Comparison of ENCODE assay signal across 22 mouse cellular contexts in genomic region chr4:124738783-124739182, GRCm38 (mm10). TPM values are rescaled to one million over a fixed set of nuclear protein-coding genes. Genes with fewer than 3 reads are reported as not detected.
A peak's percentile ranks its signal among the peaks of the same experiment; 100 is the strongest.
DNase-seq lines count a peak whose midpoint lies in the region; ATAC-seq and TF ChIP-seq lines count a peak whose summit lies in the region.
"Had no signal": no experiment of that assay in that cellular context is flagged by ENCODE, and none has a peak within 500 bp of the region (broad histone marks: within the 10 kb centered on the region; RNA-seq: fewer than 3 reads in every experiment).

No protein-coding gene starts in this region.

- no peak overlapping the region; the same call in 1 of the 2 replicates for H3K9ac ChIP-seq in stomach, postnatal 0 days (ENCODE audit: low read length)
- H3K9ac ChIP-seq: embryonic facial prominence, embryonic 12.5 days; forebrain, embryonic 13.5 days; forebrain, embryonic 15.5 days; forebrain, postnatal 0 days had no signal

- H3K27me3 ChIP-seq in megakaryocyte, embryonic 14.5 days (replicated peaks), result no peaks in the 10 kb centered on the region
- H3K27me3 ChIP-seq in testis, adult 2 months (ENCODE audit: control insufficient read depth, insufficient read depth, low read length), result no peaks in the 10 kb centered on the region
- H3K27me3 ChIP-seq in stomach, postnatal 0 days (ENCODE audit: control insufficient read depth, insufficient read depth, low read length), result no peaks in the 10 kb centered on the region
- H3K27me3 ChIP-seq: embryonic facial prominence, embryonic 12.5 days; forebrain, embryonic 13.5 days; forebrain, embryonic 15.5 days had no signal

- H3K9me3 ChIP-seq in megakaryocyte, embryonic 14.5 days, result no peaks in the 10 kb centered on the region
- H3K9me3 ChIP-seq in stomach, postnatal 0 days (ENCODE audit: control insufficient read depth, low read length), result no peaks in the 10 kb centered on the region
- H3K9me3 ChIP-seq: embryonic facial prominence, embryonic 10.5 days; embryonic facial prominence, embryonic 12.5 days; forebrain, embryonic 13.5 days; forebrain, embryonic 15.5 days had no signal

- no peak overlapping the region for H3K4me2 ChIP-seq in stomach, postnatal 0 days (replicated peaks; ENCODE audit: low read depth)
- H3K4me2 ChIP-seq: embryonic facial prominence, embryonic 12.5 days; forebrain, embryonic 13.5 days; forebrain, embryonic 15.5 days had no signal

- TF ChIP-seq EP300 in stomach, postnatal 0 days (optimal IDR thresholded peaks at IDR 0.05), result no peak

- TF ChIP-seq CTCF in testis, adult 2 months (IDR thresholded peaks at IDR 0.05; ENCODE audit: control insufficient read depth, insufficient read depth, insufficient replicate concordance, low read depth, low read length), result no peak
- no peak for TF ChIP-seq CTCF in stomach, postnatal 0 days (IDR thresholded peaks at IDR 0.05; ENCODE audit: low read depth)

- H3K4me1 ChIP-seq in megakaryocyte, embryonic 14.5 days, result peaks cover 69% of the 10 kb centered on the region
- peaks cover 7% of the 10 kb centered on the region for H3K4me1 ChIP-seq in testis, adult 2 months (ENCODE audit: control insufficient read depth, insufficient read depth, low read length)
- no peaks in the 10 kb centered on the region for H3K4me1 ChIP-seq in brown adipose tissue, adult 24 weeks (ENCODE audit: control insufficient read depth, insufficient read depth, insufficient read length, low read length)
- no peaks in the 10 kb centered on the region for H3K4me1 ChIP-seq in stomach, postnatal 0 days (replicated peaks; ENCODE audit: control insufficient read depth, insufficient read depth)

- H3K36me3 ChIP-seq in megakaryocyte, embryonic 14.5 days (replicated peaks; ENCODE audit: low read length), result peaks cover 12% of the 10 kb centered on the region
- H3K36me3 ChIP-seq in testis, adult 2 months (ENCODE audit: control insufficient read depth, insufficient read depth, low read length), result no peaks in the 10 kb centered on the region
- H3K36me3 ChIP-seq in stomach, postnatal 0 days (ENCODE audit: control insufficient read depth, insufficient read depth, low read length), result no peaks in the 10 kb centered on the region
- H3K36me3 ChIP-seq: forebrain, embryonic 15.5 days had no signal

- 60% methylated on average over 1 of the region's 1 CpGs for WGBS in stomach, postnatal 0 days

- peak overlapping the region; percentile 67 for H3K4me3 ChIP-seq in megakaryocyte, embryonic 14.5 days (replicated peaks)
- H3K4me3 ChIP-seq in testis, adult 2 months (ENCODE audit: control insufficient read depth, low read depth, low read length), result no peak overlapping the region
- no peak overlapping the region for H3K4me3 ChIP-seq in brown adipose tissue, adult 24 weeks (ENCODE audit: insufficient read depth, low read depth, low read length)
- H3K4me3 ChIP-seq in stomach, postnatal 0 days (ENCODE audit: low read depth, low read length), result no peak overlapping the region
- H3K4me3 ChIP-seq: embryonic facial prominence, embryonic 10.5 days; embryonic facial prominence, embryonic 12.5 days; forebrain, embryonic 13.5 days; forebrain, embryonic 15.5 days had no signal

- ATAC-seq in megakaryocyte, adult 5-6 weeks (ENCODE audit: poor library complexity, severe bottlenecking), result no peak
- ATAC-seq in stomach, postnatal 0 days (ENCODE audit: low FRiP score, low TSS enrichment), result no peak
- ATAC-seq: CD4-positive, CD25-positive, alpha-beta regulatory T cell, adult 4 months; forebrain, embryonic 13.5 days; forebrain, embryonic 15.5 days; forebrain, postnatal 0 days had no signal

- TF ChIP-seq POLR2A in testis, adult 2 months (IDR thresholded peaks at IDR 0.05; ENCODE audit: control insufficient read depth, low read depth, low read length), result no peak

- H3K27ac ChIP-seq in testis, adult 2 months (ENCODE audit: control insufficient read depth, insufficient read depth, low read depth, low read length), result peak overlapping the region; percentile 3; the same call in 1 of the 2 replicates
- H3K27ac ChIP-seq in brown adipose tissue, adult 24 weeks (replicated peaks; ENCODE audit: low read depth, low read length), result peak overlapping the region; percentile 8; the same call in 1 of the 2 replicates
- H3K27ac ChIP-seq in stomach, postnatal 0 days (replicated peaks), result no peak overlapping the region
- H3K27ac ChIP-seq: embryonic facial prominence, embryonic 10.5 days; embryonic facial prominence, embryonic 12.5 days; forebrain, embryonic 13.5 days; forebrain, embryonic 15.5 days had no signal

- DNase-seq in testis, postnatal 14 days (ENCODE audit: low spot score), result no peak
- DNase-seq in stomach, postnatal 0 days (ENCODE audit: low spot score), result no peak
- no peak for DNase-seq in adipocyte (ENCODE audit: low spot score)
- DNase-seq: adrenal gland, adult 8-10 months; adrenal gland, postnatal 14 days; adrenal gland, postnatal 36 days; B cell, adult 2 months; cerebellum, adult 11-12 months; cerebellum, adult 2 months; cerebellum, adult 9-10 months; cerebellum, postnatal 10 days; cerebellum, postnatal 25 days; forebrain, postnatal 0 days had no signal

RNA-seq across cellular contexts. Expression of gene Inpp5b, which starts 2.9 kb away (rescaled TPM):
- polyA plus RNA-seq in megakaryocyte, embryonic 14.5 days (2012; ENCODE audit: insufficient read depth, low replicate concordance), result 5.7 and 22.3 TPM in 2 replicates
- 32.6 and 45.0 TPM in 2 replicates for total RNA-seq in megakaryocyte, adult 5-6 weeks (2015)
- total RNA-seq in megakaryocyte, adult 5-6 weeks (2017), result 40.7 and 48.4 TPM in 2 replicates
- polyA plus RNA-seq in testis, adult 2 months (2012; rRNA removed), result 19.3 and 26.9 TPM in 2 replicates
- 9.0 and 15.7 TPM in 2 replicates for polyA plus RNA-seq in brown adipose tissue, adult 24 weeks (2012; ENCODE audit: insufficient read depth, insufficient read length, missing spikeins)
- polyA plus RNA-seq in stomach, postnatal 0 days (2015; fragmentation: Nextera tagmentation; extraction: Ambion mirVana), result 23.5 and 24.8 TPM in 2 replicates

RNA-seq across cellular contexts. Expression of gene Sf3a3, which starts 24.2 kb away (rescaled TPM):
- polyA plus RNA-seq in megakaryocyte, embryonic 14.5 days (2012; ENCODE audit: insufficient read depth, low replicate concordance), result 2.2 and 29.0 TPM in 2 replicates
- 58.3 and 58.6 TPM in 2 replicates for total RNA-seq in megakaryocyte, adult 5-6 weeks (2015)
- 88.3 and 100 TPM in 2 replicates for total RNA-seq in megakaryocyte, adult 5-6 weeks (2017)
- polyA plus RNA-seq in testis, adult 2 months (2012; rRNA removed), result 24.2 and 24.7 TPM in 2 replicates
- 19.2 and 21.2 TPM in 2 replicates for polyA plus RNA-seq in brown adipose tissue, adult 24 weeks (2012; ENCODE audit: insufficient read depth, insufficient read length, missing spikeins)
- 58.7 and 63.5 TPM in 2 replicates for polyA plus RNA-seq in stomach, postnatal 0 days (2015; fragmentation: Nextera tagmentation; extraction: Ambion mirVana)

RNA-seq across cellular contexts. Expression of gene Fhl3, which starts 38.3 kb away (rescaled TPM):
- 122 and 166 TPM in 2 replicates for polyA plus RNA-seq in megakaryocyte, embryonic 14.5 days (2012; ENCODE audit: insufficient read depth, low replicate concordance)
- 11.5 and 11.7 TPM in 2 replicates for total RNA-seq in megakaryocyte, adult 5-6 weeks (2015)
- total RNA-seq in megakaryocyte, adult 5-6 weeks (2017), result 4.2 and 5.0 TPM in 2 replicates
- 1.2 and 1.6 TPM in 2 replicates for polyA plus RNA-seq in testis, adult 2 months (2012; rRNA removed)
- 10.7 and 14.1 TPM in 2 replicates for polyA plus RNA-seq in brown adipose tissue, adult 24 weeks (2012; ENCODE audit: insufficient read depth, insufficient read length, missing spikeins)
- polyA plus RNA-seq in stomach, postnatal 0 days (2015; fragmentation: Nextera tagmentation; extraction: Ambion mirVana), result 7.4 and 9.0 TPM in 2 replicates

RNA-seq across cellular contexts. Expression of gene Utp11, which starts 45.4 kb away (rescaled TPM):
- 2.9 and 13.8 TPM in 2 replicates for polyA plus RNA-seq in megakaryocyte, embryonic 14.5 days (2012; ENCODE audit: insufficient read depth, low replicate concordance)
- 39.3 and 42.0 TPM in 2 replicates for total RNA-seq in megakaryocyte, adult 5-6 weeks (2015)
- 34.1 and 39.4 TPM in 2 replicates for total RNA-seq in megakaryocyte, adult 5-6 weeks (2017)
- polyA plus RNA-seq in testis, adult 2 months (2012; rRNA removed), result 4.3 and 4.8 TPM in 2 replicates
- polyA plus RNA-seq in brown adipose tissue, adult 24 weeks (2012; ENCODE audit: insufficient read depth, insufficient read length, missing spikeins), result 20.9 and 27.6 TPM in 2 replicates
- 105 TPM in 2 replicates for polyA plus RNA-seq in stomach, postnatal 0 days (2015; fragmentation: Nextera tagmentation; extraction: Ambion mirVana)
